Mouse (Mus musculus) forebrain, embryonic 16.5 days (tissue): ENCODE measurements at regions not wholly inside any gene's neighbourhood (a gene's known extent, or its start where the extent isn't known, plus 50 kb on each side); places are given as distances from the start of the nearest gene placed in this dataset.

Source experiments
- ATAC-seq: fragments of 200-750 bp; cut with Nextera tagmentation; 2 replicates; pipeline ENCODE4 v1.8.0; 2017; ENCODE audit warnings: mild to moderate bottlenecking, moderate library complexity
- H3K27ac ChIP-seq: fragments of 300-500 bp; sonication (generic); 2 replicates; pipeline ENCODE4 v1.5.1; 2014; ENCODE audit warnings: low read length, control low read depth
- H3K27me3 ChIP-seq: fragments of 300-500 bp; sonication (generic); replicated peaks from 2 replicates; pipeline ENCODE4 v1.6.1; 2014; ENCODE audit warnings: low read length; ENCODE audit not compliant: control insufficient read depth, insufficient read depth
- H3K36me3 ChIP-seq: fragments of 300-500 bp; sonication (generic); 2 replicates; pipeline ENCODE4 v1.6.1; 2014; ENCODE audit not compliant: control insufficient read depth, insufficient read depth
- H3K4me1 ChIP-seq: fragments of 300-500 bp; sonication (generic); replicated peaks from 2 replicates; pipeline ENCODE4 v1.6.1; 2014; ENCODE audit warnings: low read length; ENCODE audit not compliant: control insufficient read depth, insufficient read depth
- H3K4me2 ChIP-seq: fragments of 300-500 bp; sonication (generic); 2 replicates; pipeline ENCODE4 v1.6.1; 2014; ENCODE audit warnings: mild to moderate bottlenecking, low read length, control low read depth
- H3K4me3 ChIP-seq: fragments of 300-500 bp; sonication (generic); replicated peaks from 2 replicates; pipeline ENCODE4 v1.5.1; 2014; ENCODE audit warnings: mild to moderate bottlenecking, low read length, control low read depth
- H3K9ac ChIP-seq: fragments of 300-500 bp; sonication (generic); replicated peaks from 2 replicates; pipeline ENCODE4 v1.6.1; 2014; ENCODE audit warnings: low read depth, low read length, control low read depth
- H3K9me3 ChIP-seq: fragments of 300-500 bp; sonication (generic); 2 replicates; pipeline ENCODE4 v1.6.1; 2016; ENCODE audit warnings: low read length; ENCODE audit not compliant: control insufficient read depth
- WGBS: fragments of 180-500 bp; shearing (Covaris S2); extraction: QIAGEN DNeasy Blood & Tissue Kit; methylation state at CpG from one replicate; pipeline ENCODE4 v1.1.7; 2014; 5-methylcytosine and 5-hydroxymethylcytosine counted together

GRCm38 (mm10) chr2:172094159-172094558 lies 50.9 kb upstream of the Cbln4 start:
- Histone ChIP-seq H3K27ac (no peak overlapping the region), H3K9ac (no peak overlapping the region), H3K9me3 (peaks cover 4% of the 10 kb centered on the region; the same call in 1 of the 2 replicates), H3K36me3 (no peaks in the 10 kb centered on the region), H3K4me1 (no peaks in the 10 kb centered on the region), H3K4me3 (no peak overlapping the region), H3K4me2 (no peak overlapping the region), H3K27me3 (no peaks in the 10 kb centered on the region)
- 90% methylated on average over 7 of the region's 7 CpGs for WGBS
- no peak for ATAC-seq

GRCm38 (mm10) chr2:172103881-172104655 lies 60.8 kb upstream of the Cbln4 start:
- WGBS: 25% methylated on average over 18 of the region's 18 CpGs
- ATAC-seq: no peak

GRCm38 (mm10) chr2:172105241-172105640 lies 62.0 kb upstream of the Cbln4 start:
- peaks cover 11% of the 10 kb centered on the region for H3K4me1 ChIP-seq
- no peak overlapping the region for H3K4me2 ChIP-seq
- no peak overlapping the region for H3K4me3 ChIP-seq
- no peaks in the 10 kb centered on the region for H3K9me3 ChIP-seq
- no peak overlapping the region for H3K9ac ChIP-seq
- no peaks in the 10 kb centered on the region for H3K27me3 ChIP-seq
- no peak overlapping the region for H3K27ac ChIP-seq
- ATAC-seq: no peak
- WGBS: 39% methylated on average over 10 of the region's 10 CpGs
- no peaks in the 10 kb centered on the region for H3K36me3 ChIP-seq

More at GRCm38 (mm10) chr2:172103881-172104655, 60.8 kb upstream of the Cbln4 start:
- Histone ChIP-seq H3K4me3 (no peak overlapping the region), H3K27ac (no peak overlapping the region), H3K27me3 (no peaks in the 10 kb centered on the region), H3K9me3 (no peaks in the 10 kb centered on the region), H3K4me2 (no peak overlapping the region), H3K4me1 (peaks cover 11% of the 10 kb centered on the region), H3K36me3 (no peaks in the 10 kb centered on the region), H3K9ac (no peak overlapping the region)

GRCm38 (mm10) chr2:172110706-172111105 lies 67.4 kb upstream of the Cbln4 start:
- no peaks in the 10 kb centered on the region for H3K36me3 ChIP-seq
- no peak for ATAC-seq
- 44% methylated on average over 3 of the region's 3 CpGs for WGBS
- no peaks in the 10 kb centered on the region for H3K27me3 ChIP-seq
- H3K27ac ChIP-seq: no peak overlapping the region
- H3K4me3 ChIP-seq: no peak overlapping the region
- peaks cover 4% of the 10 kb centered on the region; the same call in 1 of the 2 replicates for H3K4me1 ChIP-seq
- H3K9ac ChIP-seq: no peak overlapping the region
- no peaks in the 10 kb centered on the region for H3K9me3 ChIP-seq
- no peak overlapping the region for H3K4me2 ChIP-seq

- no peak overlapping the region for H3K4me2 ChIP-seq
- H3K4me3 ChIP-seq: no peak overlapping the region
- WGBS: 65% methylated on average over 13 of the region's 13 CpGs
- H3K27ac ChIP-seq: no peak overlapping the region; the same call in 1 of the 2 replicates
- no peaks in the 10 kb centered on the region for H3K36me3 ChIP-seq
- no peaks in the 10 kb centered on the region for H3K27me3 ChIP-seq
- H3K9me3 ChIP-seq: no peaks in the 10 kb centered on the region
- ATAC-seq: peak; percentile 43; the same call in 1 of the 2 replicates
- no peak overlapping the region for H3K9ac ChIP-seq
- peaks cover 15% of the 10 kb centered on the region for H3K4me1 ChIP-seq
Observed at GRCm38 (mm10) chr2:172113639-172114038, 70.4 kb upstream of the Cbln4 start.

- Histone ChIP-seq H3K4me2 (peak overlapping the region; percentile 29), H3K9me3 (no peaks in the 10 kb centered on the region), H3K27ac (no peak overlapping the region), H3K36me3 (no peaks in the 10 kb centered on the region), H3K4me3 (no peak overlapping the region), H3K27me3 (no peaks in the 10 kb centered on the region), H3K4me1 (peaks cover 15% of the 10 kb centered on the region), H3K9ac (no peak overlapping the region)
- ATAC-seq: no peak
- 19% methylated on average over 10 of the region's 10 CpGs for WGBS
Observed at GRCm38 (mm10) chr2:172115604-172116206, 72.4 kb upstream of the Cbln4 start.

GRCm38 (mm10) chr2:172127517-172127916 lies 84.3 kb upstream of the Cbln4 start:
- H3K36me3 ChIP-seq: no peaks in the 10 kb centered on the region
- H3K27me3 ChIP-seq: no peaks in the 10 kb centered on the region
- ATAC-seq: no peak
- no peak overlapping the region for H3K27ac ChIP-seq
- 86% methylated on average over 2 of the region's 2 CpGs for WGBS
- H3K4me3 ChIP-seq: no peak overlapping the region
- H3K4me1 ChIP-seq: peaks cover under 1% of the 10 kb centered on the region
- no peak overlapping the region for H3K4me2 ChIP-seq
- no peak overlapping the region for H3K9ac ChIP-seq
- H3K9me3 ChIP-seq: peaks cover 2% of the 10 kb centered on the region; the same call in 1 of the 2 replicates

GRCm38 (mm10) chr2:172131232-172131631 lies 88.0 kb upstream of the Cbln4 start:
- 30% methylated on average over 1 of the region's 1 CpGs for WGBS
- H3K9ac ChIP-seq: no peak overlapping the region
- 0 out of 2 replicates have a peak, but pooled peaks have one; percentile 36 for ATAC-seq
- no peaks in the 10 kb centered on the region for H3K36me3 ChIP-seq
- peaks cover 7% of the 10 kb centered on the region for H3K4me1 ChIP-seq
- H3K9me3 ChIP-seq: no peaks in the 10 kb centered on the region
- H3K4me2 ChIP-seq: no peak overlapping the region
- no peak overlapping the region for H3K4me3 ChIP-seq
- H3K27ac ChIP-seq: no peak overlapping the region
- no peaks in the 10 kb centered on the region for H3K27me3 ChIP-seq

- Histone ChIP-seq H3K27me3 (no peaks in the 10 kb centered on the region), H3K27ac (no peak overlapping the region; the same call in 1 of the 2 replicates), H3K9me3 (no peaks in the 10 kb centered on the region), H3K9ac (no peak overlapping the region), H3K4me1 (peaks cover 7% of the 10 kb centered on the region), H3K36me3 (no peaks in the 10 kb centered on the region), H3K4me2 (no peak overlapping the region), H3K4me3 (no peak overlapping the region)
- WGBS: 46% methylated on average over 15 of the region's 15 CpGs
- ATAC-seq: peak; percentile 69
Observed at GRCm38 (mm10) chr2:172132623-172133332, 89.5 kb upstream of the Cbln4 start.
